Mouse (Mus musculus) frontal cortex, adult (tissue): ENCODE results near the gene Wnt1.
"Not testable (repeated sequence)": the region's sequence is repeated elsewhere in the genome, so short reads cannot be mapped to it uniquely, and the experiment has no call there.

Experiments used
- ATAC-seq: cut with Nextera tagmentation; 2 replicates; pipeline ENCODE4 v1.9.2; 2017; ENCODE audit warnings: mild to moderate bottlenecking, moderate library complexity, mixed read lengths; ENCODE audit not compliant: low TSS enrichment

The Wnt1 gene

DNA sequence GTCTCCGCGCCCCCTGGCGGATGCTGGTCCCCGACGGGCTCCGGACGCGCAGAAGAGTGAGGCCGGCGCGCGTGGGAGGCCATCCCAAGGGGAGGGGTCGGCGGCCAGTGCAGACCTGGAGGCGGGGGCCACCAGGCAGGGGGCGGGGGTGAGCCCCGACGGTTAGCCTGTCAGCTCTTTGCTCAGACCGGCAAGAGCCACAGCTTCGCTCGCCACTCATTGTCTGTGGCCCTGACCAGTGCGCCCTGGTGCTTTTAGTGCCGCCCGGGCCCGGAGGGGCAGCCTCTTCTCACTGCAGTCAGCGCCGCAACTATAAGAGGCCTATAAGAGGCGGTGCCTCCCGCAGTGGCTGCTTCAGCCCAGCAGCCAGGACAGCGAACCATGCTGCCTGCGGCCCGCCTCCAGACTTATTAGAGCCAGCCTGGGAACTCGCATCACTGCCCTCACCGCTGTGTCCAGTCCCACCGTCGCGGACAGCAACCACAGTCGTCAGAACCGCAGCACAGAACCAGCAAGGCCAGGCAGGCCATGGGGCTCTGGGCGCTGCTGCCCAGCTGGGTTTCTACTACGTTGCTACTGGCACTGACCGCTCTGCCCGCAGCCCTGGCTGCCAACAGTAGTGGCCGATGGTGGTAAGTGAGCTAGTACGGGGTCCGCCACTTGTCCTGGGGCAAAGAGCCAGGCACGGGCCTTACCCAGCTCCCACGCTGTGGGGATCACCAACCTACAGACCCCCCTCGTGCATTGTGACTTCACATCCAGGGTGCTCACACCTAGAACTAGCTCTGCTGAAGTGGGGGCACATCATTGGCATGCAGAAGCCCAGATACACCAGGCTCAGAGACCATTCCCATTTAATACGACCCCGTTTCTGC is at the start of gene Wnt1:
Wnt1 (plus strand) TSS at position 197 of the 875 bp plus-strand sequence.
- no peak for ATAC-seq

DNA sequence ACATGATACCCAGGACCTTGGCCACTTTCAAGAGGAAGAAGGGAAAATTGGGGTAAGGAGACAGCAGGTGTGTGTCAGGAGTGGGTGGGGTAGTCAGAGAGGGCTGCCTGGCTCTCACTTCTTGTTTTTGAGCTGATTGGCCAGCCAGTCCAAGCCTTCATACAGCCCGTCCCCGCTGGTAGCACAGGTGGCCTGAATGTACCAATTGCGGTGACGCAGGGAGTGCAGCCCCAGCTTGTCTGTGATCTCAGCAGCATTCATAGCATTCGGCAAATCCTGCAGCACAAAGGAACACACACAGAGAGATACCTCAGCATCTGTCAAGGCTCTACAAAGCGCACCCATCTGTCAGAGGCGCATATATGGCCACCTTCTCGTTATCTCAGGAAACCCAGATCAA is 49.4 kb upstream of the Wnt1 start:
- peak; percentile 57 for ATAC-seq

DNA sequence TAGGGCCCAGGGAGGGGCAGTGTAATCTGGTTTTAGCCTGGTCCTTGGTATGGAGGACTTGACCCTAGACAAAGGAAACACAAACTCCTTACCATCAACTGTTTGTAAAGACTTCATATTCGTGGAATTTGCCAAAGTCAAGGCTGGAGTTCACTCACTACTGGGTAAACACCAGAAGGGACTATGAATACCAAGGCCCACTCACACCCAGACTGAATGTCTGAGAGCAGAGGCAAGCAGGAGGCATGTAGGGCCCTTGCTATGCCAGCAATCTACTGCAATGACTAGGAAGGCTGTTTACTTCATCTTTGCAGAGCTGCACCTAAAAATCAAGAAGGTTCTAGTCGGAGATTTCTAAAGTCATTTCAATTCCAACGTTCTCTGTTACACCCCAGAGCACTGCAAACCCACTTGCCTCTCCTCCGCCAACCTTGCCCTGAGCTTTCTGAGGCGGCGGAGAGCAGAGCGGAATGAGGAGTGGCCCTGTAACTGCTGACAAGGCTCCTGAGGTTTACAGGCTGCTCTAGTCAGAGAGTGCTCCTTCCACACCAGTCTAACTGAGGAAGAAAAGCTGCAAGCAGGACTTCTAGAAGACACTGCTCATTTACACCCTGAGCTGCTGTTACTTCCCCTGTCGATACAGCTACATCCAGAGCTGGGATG is 46.8 kb upstream of the Wnt1 start:
- no peak for ATAC-seq

DNA sequence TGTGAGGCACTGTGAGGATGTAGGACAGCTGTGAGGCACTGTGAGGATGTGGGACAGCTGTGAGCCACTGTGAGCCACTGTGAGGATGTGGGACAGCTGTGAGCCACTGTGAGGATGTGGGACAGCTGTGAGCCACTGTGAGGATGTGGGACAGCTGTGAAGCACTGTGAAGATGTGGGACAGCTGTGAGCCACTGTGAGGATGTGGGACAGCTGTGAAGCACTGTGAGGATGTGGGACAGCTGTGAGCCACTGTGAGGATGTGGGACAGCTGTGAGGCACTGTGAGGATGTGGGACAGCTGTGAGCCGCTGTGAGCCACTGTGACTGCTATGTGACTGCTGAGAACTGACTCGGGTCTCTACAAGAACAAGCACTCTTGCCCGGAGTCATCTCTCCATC is 45.8 kb upstream of the Wnt1 start:
- not testable (repeated sequence) for ATAC-seq

DNA sequence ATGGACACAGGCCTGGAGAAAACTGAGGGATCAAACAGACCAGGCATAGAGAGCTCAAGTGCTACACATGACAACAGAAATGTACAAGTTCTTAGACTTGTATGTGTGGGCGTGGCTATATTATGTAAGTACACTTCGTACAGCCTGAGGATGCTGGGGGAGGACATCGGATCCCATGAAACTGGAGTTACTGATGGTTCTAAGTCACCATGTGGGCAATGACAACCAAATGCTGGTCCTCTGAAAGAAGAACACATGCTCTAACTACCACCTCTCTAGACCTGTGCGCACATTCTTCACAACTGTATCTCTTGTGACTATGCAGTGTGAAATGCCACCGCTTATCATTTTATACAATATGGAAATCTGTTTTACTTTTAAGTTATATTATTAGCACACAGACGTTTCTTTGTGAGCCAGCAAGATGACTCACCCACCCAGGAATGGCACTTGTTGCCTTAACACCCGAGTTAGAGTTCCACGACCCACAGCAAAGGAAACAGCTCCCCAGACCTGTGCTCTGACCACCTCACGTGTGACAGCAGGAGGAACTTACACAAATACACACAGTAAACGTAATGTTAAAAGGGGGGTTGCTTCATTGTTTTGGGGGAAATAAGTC is 43.2 kb upstream of the Wnt1 start:
- peak; percentile 65 for ATAC-seq

DNA sequence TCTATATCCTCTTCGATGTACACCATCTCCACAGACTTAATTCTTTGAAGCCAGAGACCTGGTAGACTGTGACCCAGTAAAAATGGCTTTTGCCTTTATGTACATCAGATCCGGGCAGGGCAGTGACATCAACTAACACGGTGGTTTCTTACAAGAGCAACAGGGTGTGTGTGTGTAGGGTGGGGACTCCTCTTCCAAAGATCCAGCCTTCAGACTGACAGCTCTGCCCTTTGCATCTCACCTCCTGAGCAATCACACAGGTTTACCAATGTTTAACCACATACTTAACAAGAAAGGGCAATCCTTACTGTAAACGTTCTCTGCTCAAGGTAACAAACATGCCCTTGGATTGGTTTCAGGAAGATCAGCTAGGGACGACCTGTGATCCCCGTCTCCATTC is 42.4 kb upstream of the Wnt1 start:
- ATAC-seq, result no peak

DNA sequence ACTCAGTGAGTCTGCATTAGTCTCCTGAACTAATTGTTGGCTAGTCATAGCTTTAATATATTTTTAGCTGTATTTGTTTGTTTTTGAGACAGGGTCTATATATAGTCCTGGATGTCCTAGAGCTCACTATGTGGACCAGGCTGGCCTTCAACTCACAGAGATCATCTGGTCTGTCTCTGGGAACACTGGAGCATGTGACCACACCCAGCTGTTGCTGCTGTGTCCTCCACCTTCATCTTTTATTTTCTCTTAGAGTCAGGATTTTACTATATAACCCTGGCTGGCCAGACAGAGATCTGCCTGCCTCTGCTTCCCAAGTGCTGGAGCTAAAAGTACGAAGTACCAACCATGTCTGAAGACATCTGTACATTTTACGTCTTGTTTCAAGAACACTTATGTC is 40.6 kb upstream of the Wnt1 start:
- no peak for ATAC-seq

DNA sequence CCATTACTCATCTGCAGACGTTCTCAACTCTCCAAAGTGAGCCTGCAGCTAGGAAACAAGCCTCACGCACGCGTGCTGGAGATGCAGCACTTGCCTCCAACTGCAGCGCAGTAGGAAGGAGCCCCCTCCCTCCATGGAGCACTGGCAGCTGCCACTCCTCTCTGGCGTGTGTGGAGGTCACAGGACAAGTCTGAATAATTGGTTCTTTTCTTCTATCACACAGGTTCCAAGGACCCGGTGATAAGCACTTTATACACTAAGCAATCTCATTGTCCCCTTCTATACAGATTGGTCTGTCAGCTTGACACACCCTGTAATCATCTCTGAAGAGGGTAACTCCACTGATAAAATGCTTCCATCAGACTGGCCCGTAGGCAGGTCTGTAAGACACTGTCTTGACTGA is 36.6 kb upstream of the Wnt1 start:
- ATAC-seq, result peak; percentile 41; the same call in 1 of the 2 replicates

DNA sequence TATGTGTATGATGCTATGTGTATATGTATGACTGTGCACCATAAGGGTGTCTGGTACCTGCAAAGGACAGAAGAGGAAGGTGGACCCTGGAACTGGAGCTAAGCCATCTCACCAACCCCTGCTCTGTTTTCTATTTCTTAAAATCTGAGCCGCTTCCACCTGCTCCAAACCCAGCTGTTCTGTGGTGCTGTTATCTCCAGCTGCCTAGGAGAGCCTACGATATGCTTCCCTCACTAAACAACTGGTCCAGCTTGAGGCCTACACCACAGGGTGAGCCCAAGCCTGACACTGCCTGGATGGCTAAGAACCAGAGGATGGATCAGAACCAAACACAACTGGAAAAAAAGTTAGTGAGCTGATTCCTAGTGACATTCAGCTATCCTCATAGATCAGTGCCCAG is 35.5 kb upstream of the Wnt1 start:
- ATAC-seq, result no peak

DNA sequence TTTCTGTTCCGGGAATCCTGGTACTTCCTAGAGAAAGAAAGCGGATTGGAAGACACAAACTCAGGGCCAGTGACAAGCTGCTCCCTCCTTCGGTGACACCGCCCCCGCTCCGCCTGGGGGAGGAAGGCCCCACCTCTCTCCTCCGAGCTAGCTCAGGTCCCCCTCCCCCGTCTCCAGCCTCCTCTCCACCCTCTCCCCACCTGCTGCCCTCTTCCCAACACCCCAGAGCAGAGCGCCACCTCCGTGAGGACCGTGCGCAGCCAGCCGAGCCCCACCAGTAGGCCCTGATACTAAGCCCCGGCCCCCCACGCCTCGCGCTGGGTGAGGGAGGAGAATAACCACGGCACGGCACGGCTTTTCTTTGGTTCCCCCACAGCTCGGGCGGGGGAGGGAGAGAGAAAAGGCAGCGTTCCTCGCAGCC is 27.4 kb upstream of the Wnt1 start:
- peak; percentile 51 for ATAC-seq

DNA sequence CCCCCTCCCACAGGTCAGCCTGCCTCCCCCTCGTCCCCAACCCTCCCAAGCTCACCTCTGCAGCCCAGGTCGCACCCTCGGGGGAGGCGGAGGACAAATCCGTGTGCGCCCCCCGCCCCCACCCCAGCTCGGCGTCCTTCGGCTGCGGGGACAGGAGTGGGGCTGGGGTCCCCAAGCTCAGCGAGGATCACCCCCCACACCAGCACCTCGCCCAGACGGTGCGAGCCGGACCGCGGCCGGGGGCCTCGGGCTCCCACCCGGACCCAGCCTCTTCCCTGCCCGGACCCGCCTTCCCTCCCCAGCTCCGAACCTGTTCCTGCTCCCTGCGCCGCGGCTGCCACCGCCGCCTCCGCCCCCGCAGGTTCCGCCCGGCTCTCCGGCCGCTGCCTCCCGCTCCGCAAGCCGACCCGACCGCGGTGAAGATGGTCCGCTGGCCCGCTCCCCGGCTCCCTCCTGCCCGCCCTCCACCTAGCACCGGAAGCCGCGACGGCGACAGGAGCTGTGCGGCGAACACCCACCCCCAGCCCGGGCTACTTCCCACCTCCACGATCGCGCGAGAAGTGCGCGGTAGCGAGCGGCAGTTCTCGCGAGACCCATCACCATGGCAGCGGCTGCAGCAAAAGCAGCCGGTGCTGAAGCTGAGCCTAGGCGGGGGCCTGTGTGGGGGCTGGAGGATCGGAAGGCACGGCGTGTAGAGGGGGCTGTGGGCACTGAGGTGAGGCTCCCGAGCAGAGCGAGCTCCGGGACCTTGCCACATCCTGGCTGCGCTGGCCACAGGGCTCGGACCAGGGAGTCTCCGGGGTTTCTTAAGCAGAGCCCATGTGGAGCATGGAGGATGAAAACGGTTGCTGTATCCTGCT is 26.8 kb upstream of the Wnt1 start, which contains the start of gene Arf3:
Arf3 (minus strand) TSS at position 545 of the 860 bp plus-strand sequence.
- peak; percentile 93 for ATAC-seq

DNA sequence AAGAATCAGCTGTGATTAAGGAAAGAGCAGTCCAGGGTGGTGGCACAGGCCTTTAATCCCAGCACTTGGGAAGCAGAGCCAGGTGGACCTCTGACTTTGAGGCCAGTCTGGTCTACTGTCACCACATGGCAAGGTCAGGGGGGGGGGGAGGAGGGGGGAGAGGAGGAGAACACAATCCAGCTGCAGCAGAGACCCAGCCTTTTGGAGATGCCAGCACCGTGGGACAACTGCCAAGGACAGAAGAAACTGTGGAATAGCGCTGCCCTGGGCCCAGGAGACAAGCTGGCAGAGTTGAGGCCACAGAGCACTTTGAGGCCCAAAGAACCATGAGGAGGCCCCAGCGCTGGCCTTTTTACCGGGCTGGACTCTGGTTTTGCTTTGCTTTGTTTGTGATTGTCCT is 23.7 kb upstream of the Wnt1 start:
- ATAC-seq, result no peak

DNA sequence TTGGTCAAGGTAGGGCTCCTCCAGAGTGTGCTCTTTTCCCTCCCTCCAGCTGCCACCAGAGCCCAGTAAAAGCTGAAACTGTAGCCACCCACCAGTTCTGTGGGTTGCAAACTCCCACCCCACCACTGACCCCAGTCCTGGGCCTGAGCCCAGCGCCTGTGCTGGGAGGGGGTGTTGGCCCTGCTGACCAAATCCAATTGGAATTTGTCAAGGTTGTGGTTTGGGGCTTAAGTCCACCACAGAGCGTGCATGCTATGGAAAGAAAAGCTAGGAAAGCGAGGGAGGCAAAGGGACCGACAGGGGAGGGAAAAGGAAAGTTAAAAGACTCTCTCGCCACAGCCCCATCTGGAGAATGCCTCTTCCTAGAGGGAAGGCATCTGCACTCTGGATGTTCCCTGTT is 21.4 kb upstream of the Wnt1 start:
- no peak for ATAC-seq

DNA sequence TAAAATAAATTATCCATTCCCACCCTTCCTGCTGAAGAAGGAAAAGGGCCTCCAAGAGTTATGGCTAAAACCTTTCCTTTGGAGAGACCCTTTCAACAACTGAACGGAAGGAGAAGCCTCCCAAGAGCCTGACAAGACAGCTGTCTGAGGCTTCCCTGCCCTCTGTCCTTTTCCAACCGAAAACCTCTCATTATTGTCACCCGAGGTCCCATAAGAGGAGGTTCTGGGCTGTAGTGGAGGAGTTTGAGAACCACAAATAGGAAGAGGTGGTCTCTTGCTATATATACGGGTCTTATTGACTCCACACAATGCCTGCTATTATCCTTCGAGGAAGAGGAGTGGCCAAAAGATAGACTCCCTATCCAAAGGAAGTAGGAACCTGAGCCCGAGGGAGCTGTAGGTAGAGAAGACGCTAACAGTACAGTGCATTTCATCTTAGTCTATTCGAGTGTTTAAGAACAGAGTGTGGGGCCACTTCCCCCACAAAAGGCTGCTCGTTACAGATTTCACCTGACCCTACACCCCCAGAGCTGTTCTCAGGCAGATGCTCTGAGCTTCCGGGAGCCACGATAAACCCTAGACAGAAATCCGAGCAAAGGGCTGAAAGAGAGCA is 17.7 kb upstream of the Wnt1 start:
- no peak for ATAC-seq

DNA sequence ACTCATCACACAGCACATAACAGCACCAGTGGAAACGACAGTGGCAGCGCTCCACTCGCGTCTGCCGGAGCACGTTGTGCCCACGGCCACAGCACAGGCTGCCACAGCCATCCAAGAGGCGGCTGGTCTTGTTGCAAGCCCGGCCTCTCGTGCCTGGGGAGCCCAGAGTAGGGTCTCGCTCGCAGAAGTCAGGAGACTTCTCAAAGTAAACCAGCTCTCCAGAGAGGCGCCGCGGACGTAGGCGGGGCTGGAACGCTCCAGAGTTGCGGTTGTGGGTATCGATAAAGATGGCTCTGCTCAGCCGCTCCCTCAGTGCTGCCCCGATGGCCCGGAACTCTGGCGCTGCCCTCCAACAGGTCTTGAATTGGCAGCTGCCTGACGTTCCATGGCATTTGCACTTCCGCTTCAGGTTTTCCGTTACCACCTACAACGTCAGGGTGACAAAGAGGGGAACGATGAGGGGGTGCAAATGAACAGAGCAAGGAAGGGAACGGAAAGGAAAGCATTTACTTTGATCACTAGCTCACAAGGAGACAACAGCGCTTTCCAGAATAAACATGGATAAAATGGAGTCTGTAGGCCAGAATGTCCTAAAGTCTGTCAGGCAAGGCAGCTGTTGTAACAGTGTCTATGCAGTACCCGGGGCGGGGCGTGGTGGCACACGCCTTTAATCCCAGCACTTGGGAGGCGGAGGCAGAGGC is 17.0 kb upstream of the Wnt1 start:
- no peak; the same call in 1 of the 2 replicates for ATAC-seq

DNA sequence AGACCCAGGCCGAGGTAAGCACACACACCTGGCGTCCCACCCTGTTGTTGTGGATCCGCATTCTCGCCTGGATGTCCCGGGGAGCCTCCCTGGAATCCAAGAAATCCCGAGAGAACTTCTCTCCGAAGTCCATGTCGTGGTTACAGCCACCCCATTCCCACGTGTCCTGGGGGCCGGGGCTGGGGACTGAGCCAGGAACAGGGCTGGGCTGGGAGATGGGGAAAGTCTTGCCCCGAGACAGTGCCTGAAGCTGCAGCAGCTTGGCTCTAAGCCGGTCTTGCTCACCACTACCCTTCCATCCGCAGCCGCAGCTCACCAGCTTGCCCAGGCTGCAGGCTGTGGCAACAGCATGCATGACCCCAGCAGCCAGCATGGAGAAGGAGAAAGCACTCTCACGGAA is 15.6 kb upstream of the Wnt1 start:
- no peak for ATAC-seq

DNA sequence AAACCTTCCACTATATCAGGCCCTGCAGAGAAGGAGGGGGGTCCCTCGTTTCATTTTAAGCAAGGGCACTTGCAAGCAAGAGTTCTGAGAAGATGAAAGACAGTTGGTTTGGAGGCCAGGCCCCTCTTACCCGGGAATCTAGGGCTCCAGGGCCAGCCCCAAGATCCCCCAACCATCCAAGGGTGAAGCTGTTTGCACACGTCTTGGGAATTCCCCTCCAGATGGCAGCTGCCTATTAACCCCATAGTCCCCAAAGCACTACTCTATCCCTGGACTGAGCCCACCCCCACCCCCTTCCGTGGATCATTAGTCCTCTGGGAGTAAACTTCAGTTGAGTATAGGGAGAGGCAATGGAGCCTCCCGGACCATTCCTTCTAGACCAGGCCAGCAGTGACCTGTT is 14.1 kb upstream of the Wnt1 start:
- ATAC-seq, result no peak

DNA sequence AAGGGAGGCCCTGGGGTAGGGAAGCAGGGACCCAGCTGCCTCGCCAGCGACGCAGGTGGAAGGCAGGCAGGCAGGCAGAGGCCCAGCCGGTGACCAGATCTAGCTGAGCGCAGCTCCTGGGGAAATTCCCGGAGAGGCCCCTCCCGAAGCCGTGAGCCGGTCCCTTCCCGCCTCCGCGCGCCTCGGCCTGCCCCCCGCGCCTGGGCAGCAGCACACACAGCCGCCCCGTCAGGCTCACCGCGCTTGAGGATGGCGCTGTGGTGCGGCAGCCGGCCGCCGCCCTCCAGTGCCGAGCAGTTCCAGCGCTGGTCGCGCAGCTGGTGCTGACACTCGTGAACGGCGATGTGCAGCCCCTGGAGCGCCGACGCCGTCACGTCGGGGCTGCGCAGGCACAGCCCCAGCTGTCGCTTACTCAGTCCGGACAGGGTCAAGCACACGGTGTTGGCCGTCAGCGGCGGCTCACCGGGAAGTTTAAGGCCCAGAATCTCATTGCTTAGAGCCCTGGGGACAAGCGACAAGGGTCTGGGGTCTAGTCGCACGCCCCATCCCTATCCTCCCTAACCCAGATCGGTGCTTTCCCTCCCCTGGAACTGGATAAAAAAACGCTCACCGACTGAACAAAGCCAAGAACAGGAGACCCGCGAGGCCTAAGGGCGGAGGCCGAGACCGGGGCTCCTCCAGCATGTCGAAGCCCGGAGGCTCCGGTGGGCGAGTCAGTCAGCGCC is 13.2 kb upstream of the Wnt1 start:
- ATAC-seq, result peak; percentile 48; the same call in 1 of the 2 replicates

DNA sequence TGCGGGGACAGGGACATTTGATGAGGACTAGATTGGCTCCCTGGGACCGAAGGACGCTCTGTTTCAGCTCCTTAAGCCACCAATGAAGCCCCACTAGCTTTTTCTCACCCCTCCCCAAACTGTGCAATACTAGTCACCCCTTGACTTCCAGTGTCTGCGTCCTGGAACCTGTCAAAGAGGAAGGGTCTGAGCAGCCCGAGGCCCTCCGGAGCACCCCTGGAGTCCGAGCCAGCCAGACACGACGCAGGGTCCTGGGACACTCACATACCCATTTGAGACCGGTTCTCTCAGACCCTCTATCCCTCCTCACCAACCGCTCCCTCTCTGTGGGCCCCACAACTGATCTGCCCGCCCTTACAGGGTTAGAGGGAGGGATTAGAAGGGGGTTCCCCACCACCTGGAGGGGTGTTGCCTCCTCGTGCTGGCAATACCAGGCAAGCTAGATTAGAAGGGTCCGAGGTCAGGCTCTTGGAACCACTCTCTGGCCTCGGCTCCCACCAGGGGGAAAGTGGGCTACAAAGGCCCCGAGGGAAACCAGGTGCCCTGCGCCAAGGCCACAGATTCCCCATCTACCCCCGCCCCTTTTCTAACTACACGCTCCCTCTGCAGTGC is 12.5 kb upstream of the Wnt1 start:
- no peak for ATAC-seq

DNA sequence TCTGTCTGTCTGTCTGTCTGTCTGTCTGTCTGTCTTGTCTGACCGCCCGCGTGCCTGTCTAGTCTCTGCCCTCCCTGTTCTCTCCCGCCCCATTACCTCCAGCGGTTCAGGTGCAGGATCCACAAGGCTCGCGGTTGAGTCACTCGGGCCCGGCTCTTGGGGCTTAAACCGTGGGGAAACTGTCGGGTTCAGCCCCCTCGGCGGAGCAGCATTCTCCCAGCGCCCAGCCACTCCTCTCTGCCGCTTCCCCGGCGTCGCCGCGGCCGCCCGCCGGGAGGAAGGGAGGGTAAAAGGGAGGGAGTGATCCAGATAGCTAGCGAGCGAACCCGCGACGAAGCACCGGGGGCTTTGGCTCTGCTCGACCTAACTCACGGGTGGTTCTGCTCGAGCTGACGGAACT is 11.9 kb upstream of the Wnt1 start, which contains the start of gene Wnt10b:
Wnt10b (minus strand) TSS at position 389 of the 400 bp plus-strand sequence.
- ATAC-seq, result no peak
